Mouse (Mus musculus) limb, embryonic 11.5 days (tissue): ENCODE measurements around the gene Nf1. TPM values are rescaled to one million over a fixed set of nuclear protein-coding genes. Genes with fewer than 3 reads are reported as not detected.

ENCODE experiments used
- ATAC-seq: fragments of 200-750 bp; cut with Nextera tagmentation; 2 replicates; pipeline ENCODE4 v1.8.0; 2017; ENCODE audit warnings: low read depth; ENCODE audit not compliant: insufficient number of reproducible peaks, low FRiP score, low TSS enrichment
- DNase-seq: peaks from one replicate; pipeline ENCODE4 v3.0.0-alpha.2; 2015; ENCODE audit warnings: low spot score
- H3K27ac ChIP-seq: fragments of 300-500 bp; sonication (generic); replicated peaks from 2 replicates; pipeline ENCODE4 v1.5.1; 2014; ENCODE audit warnings: low read depth, mild to moderate bottlenecking, low read length
- H3K27me3 ChIP-seq: fragments of 300-500 bp; sonication (generic); 2 replicates; pipeline ENCODE4 v1.6.1; 2014; ENCODE audit warnings: mild to moderate bottlenecking, low read length, mixed read lengths; ENCODE audit not compliant: control insufficient read depth, insufficient read depth
- H3K36me3 ChIP-seq: fragments of 300-500 bp; sonication (generic); 2 replicates; pipeline ENCODE4 v1.6.1; 2014; ENCODE audit warnings: mild to moderate bottlenecking, low read length, moderate library complexity, mixed read lengths; ENCODE audit not compliant: control insufficient read depth, insufficient read depth
- H3K4me1 ChIP-seq: fragments of 300-500 bp; sonication (generic); 2 replicates; pipeline ENCODE4 v1.6.1; 2014; ENCODE audit warnings: low read length, mixed read lengths; ENCODE audit not compliant: control insufficient read depth, insufficient read depth
- H3K4me2 ChIP-seq: fragments of 300-500 bp; sonication (generic); 2 replicates; pipeline ENCODE4 v1.6.1; 2014; ENCODE audit warnings: low read depth, mild to moderate bottlenecking, moderate library complexity; ENCODE audit not compliant: severe bottlenecking
- H3K4me3 ChIP-seq: fragments of 300-500 bp; sonication (generic); 2 replicates; pipeline ENCODE4 v1.5.1; 2014; ENCODE audit warnings: low read depth, low read length
- H3K9ac ChIP-seq: fragments of 300-500 bp; sonication (generic); 2 replicates; pipeline ENCODE4 v1.6.1; 2014; ENCODE audit warnings: mild to moderate bottlenecking, low read length
- H3K9me3 ChIP-seq: fragments of 300-500 bp; sonication (generic); 2 replicates; pipeline ENCODE4 v1.6.1; 2016; ENCODE audit warnings: low read length; ENCODE audit not compliant: control insufficient read depth
- WGBS: fragments of 180-500 bp; shearing (Covaris S2); extraction: QIAGEN DNeasy Blood & Tissue Kit; methylation state at CpG from one replicate; pipeline ENCODE4 v1.1.7; 2014; 5-methylcytosine and 5-hydroxymethylcytosine counted together
- polyA plus RNA-seq: library from polyadenylated mRNA; unstranded; fragments of >200 nt; fragmentation: Nextera tagmentation; extraction: Ambion mirVana; gene quantifications from 2 replicates; pipeline ENCODE4 v1.2.1, GENCODE M21; 2014

Nf1 gene
- polyA plus RNA-seq, 1 experiment from 2014 or later = 9.9 TPM

- Histone ChIP-seq H3K4me3 (no peak overlapping the region), H3K4me2 (no peak overlapping the region), H3K27me3 (no peaks in the 10 kb centered on the region), H3K9me3 (no peaks in the 10 kb centered on the region), H3K27ac (no peak overlapping the region), H3K9ac (no peak overlapping the region), H3K36me3 (peaks cover 2% of the 10 kb centered on the region; the same call in 1 of the 2 replicates), H3K4me1 (no peaks in the 10 kb centered on the region)
- ATAC-seq = no peak
- no peak for DNase-seq
Observed at GRCm38 (mm10) chr11:79452966-79453365, 113.5 kb downstream of the Nf1 start.

GRCm38 (mm10) chr11:79457928-79458327 lies 118.4 kb downstream of the Nf1 start:
- Histone ChIP-seq H3K4me2 (no peak overlapping the region), H3K4me3 (no peak overlapping the region), H3K27ac (no peak overlapping the region), H3K27me3 (no peaks in the 10 kb centered on the region), H3K9me3 (no peaks in the 10 kb centered on the region), H3K9ac (no peak overlapping the region), H3K4me1 (no peaks in the 10 kb centered on the region), H3K36me3 (peaks cover 2% of the 10 kb centered on the region; the same call in 1 of the 2 replicates)
- DNase-seq (no peak), ATAC-seq (no peak)
- WGBS = 92% methylated on average over 3 of the region's 3 CpGs

DNA sequence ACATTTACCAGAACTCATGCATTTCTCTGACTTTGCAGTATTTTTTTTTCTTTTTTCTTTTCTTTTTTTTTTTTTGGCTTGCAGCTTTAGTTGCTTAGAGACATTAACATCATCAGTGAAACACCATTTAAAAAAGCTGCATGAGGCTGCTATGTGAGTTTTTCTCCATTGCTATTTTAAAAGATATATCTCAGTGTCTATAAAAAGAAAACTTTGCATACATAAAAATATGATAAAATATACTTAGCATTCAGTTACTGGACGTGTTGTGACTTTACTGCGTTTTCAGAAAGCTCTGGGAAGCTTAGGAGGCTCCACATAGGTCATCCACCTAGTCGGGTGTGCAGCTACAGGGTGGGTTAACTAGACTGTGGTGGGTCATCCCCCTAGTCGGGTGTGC lies 120.4 kb downstream of the Nf1 start:
- Histone ChIP-seq H3K4me1 (no peaks in the 10 kb centered on the region), H3K9ac (no peak overlapping the region), H3K4me3 (no peak overlapping the region), H3K9me3 (no peaks in the 10 kb centered on the region), H3K27ac (no peak overlapping the region), H3K27me3 (no peaks in the 10 kb centered on the region), H3K36me3 (peaks cover 2% of the 10 kb centered on the region; the same call in 1 of the 2 replicates), H3K4me2 (no peak overlapping the region)
- WGBS = 86% methylated on average over 4 of the region's 4 CpGs
- DNase-seq (no peak), ATAC-seq (no peak)

- no peak overlapping the region for H3K27ac ChIP-seq
- H3K4me2 ChIP-seq = no peak overlapping the region
- H3K4me3 ChIP-seq = no peak overlapping the region
- H3K4me1 ChIP-seq = no peaks in the 10 kb centered on the region
- H3K27me3 ChIP-seq = no peaks in the 10 kb centered on the region
- no peak for DNase-seq
- no peaks in the 10 kb centered on the region for H3K36me3 ChIP-seq
- no peak for ATAC-seq
- 93% methylated on average over 3 of the region's 3 CpGs for WGBS
- H3K9ac ChIP-seq = no peak overlapping the region
- no peaks in the 10 kb centered on the region for H3K9me3 ChIP-seq
Observed at GRCm38 (mm10) chr11:79460756-79461450, 121.4 kb downstream of the Nf1 start.

- H3K4me2 ChIP-seq = no peak overlapping the region
- no peaks in the 10 kb centered on the region for H3K4me1 ChIP-seq
- H3K27ac ChIP-seq = no peak overlapping the region
- no peak overlapping the region for H3K4me3 ChIP-seq
- 79% methylated on average over 1 of the region's 1 CpGs for WGBS
- ATAC-seq (no peak), DNase-seq (no peak)
- no peaks in the 10 kb centered on the region for H3K9me3 ChIP-seq
- no peak overlapping the region for H3K9ac ChIP-seq
- H3K27me3 ChIP-seq = no peaks in the 10 kb centered on the region
- peaks cover 5% of the 10 kb centered on the region; the same call in 1 of the 2 replicates for H3K36me3 ChIP-seq
Observed at GRCm38 (mm10) chr11:79468097-79468496, 128.6 kb downstream of the Nf1 start.

DNA sequence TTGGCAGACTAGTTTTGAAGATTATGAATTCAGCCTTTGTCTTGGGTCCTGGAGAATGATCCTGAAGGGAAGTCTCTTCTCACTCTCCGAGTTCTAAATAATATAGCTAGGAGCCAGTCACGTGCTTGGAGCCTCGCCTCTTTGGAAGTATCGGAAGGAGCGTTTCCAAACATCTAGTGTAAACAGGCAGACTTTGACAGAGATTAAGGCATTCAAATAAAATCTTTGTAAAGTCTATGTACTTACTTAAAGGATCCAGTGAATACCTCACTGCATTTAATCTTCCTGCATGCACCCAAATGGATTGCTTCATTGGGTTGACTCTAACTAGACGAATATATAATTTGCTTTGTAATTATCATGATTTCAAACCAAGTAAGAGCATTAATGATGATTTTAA lies 143.9 kb downstream of the Nf1 start:
- 94% methylated on average over 6 of the region's 6 CpGs for WGBS
- Histone ChIP-seq H3K4me1 (no peaks in the 10 kb centered on the region), H3K27me3 (no peaks in the 10 kb centered on the region), H3K36me3 (peaks cover 4% of the 10 kb centered on the region; the same call in 1 of the 2 replicates), H3K9me3 (no peaks in the 10 kb centered on the region), H3K4me3 (no peak overlapping the region), H3K4me2 (no peak overlapping the region), H3K27ac (no peak overlapping the region), H3K9ac (no peak overlapping the region)
- ATAC-seq (no peak), DNase-seq (no peak)

DNA sequence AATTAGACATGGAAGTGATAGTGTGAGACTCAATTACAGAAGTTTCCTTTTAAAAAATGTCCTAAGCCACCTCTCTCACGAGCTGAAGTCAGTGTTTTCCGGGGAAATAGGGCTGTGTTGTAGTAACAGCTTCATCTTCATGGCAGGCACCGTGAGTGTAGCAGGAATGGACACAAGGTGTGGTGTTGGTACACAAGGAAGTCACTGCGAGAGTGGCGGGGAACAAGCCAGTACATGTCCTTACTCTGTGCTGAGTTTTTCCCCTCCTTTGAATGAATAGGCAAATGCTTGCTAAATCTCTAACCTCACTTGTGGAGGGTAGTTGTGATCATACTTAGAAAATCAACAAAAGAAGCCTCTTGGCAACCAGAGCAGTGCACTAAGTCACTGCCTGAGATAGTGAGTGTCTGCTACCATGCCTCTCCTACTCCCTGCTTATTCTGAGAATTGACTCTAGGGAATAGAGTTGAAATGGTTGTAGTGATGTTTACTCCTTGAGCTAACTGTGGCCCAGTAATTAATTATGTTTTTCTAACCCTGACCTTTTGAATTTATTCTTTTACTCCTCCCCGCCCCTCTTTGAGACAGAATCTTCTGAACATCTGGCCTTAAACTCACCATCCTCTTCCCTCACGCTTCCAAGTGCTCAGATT lies 144.5 kb downstream of the Nf1 start:
- Histone ChIP-seq H3K27me3 (no peaks in the 10 kb centered on the region), H3K4me3 (no peak overlapping the region), H3K27ac (no peak overlapping the region), H3K9me3 (no peaks in the 10 kb centered on the region), H3K4me1 (no peaks in the 10 kb centered on the region), H3K4me2 (no peak overlapping the region), H3K9ac (no peak overlapping the region), H3K36me3 (peaks cover 4% of the 10 kb centered on the region; the same call in 1 of the 2 replicates)
- DNase-seq (no peak), ATAC-seq (no peak)
- WGBS = 82% methylated on average over 7 of the region's 7 CpGs

DNA sequence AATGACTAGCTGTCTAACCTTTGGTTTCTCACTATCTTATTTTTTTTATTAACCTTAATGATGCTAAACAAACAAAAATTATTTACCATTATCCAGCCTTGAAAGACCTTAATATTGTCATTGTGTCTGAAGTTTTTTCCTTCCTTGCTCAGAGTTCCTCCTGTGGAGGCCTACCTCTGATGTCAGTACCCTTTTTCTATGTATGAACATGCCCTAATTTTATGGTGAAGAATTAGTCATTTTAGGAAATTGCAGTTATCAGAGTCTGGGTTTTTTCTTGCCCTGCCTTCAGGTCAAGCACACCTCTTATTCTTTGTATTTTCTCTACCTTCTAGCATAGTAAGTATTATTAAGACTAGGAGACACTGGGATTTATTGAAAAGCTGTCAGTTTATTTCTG lies 145.2 kb downstream of the Nf1 start:
- ATAC-seq (no peak), DNase-seq (no peak)
- Histone ChIP-seq H3K27ac (no peak overlapping the region), H3K4me1 (no peaks in the 10 kb centered on the region), H3K9ac (no peak overlapping the region), H3K36me3 (peaks cover 4% of the 10 kb centered on the region; the same call in 1 of the 2 replicates), H3K9me3 (no peaks in the 10 kb centered on the region), H3K4me3 (no peak overlapping the region), H3K4me2 (no peak overlapping the region), H3K27me3 (no peaks in the 10 kb centered on the region)
